Mouse (Mus musculus) bone marrow, adult 2 months (tissue): Measurements from ENCODE around the gene Slc9a1.

Experiments
- CTCF ChIP-seq: fragments of 200-500 bp; IDR thresholded peaks from 2 replicates; pipeline ENCODE4 v1.5.1; 2011; ENCODE audit warnings: low read length, control low read depth; ENCODE audit not compliant: control insufficient read depth, insufficient read depth
- POLR2A ChIP-seq: fragments of 200-500 bp; IDR thresholded peaks from 2 replicates; pipeline ENCODE4 v1.6.1; 2011; ENCODE audit warnings: low read depth, mild to moderate bottlenecking, control low read depth, low read length, borderline replicate concordance; ENCODE audit not compliant: control insufficient read depth

GRCm38 (mm10) chr4:133353367-133354365 lies 15.8 kb upstream of the Slc9a1 start, which contains the start of gene Wdtc1:
- TF ChIP-seq POLR2A (no peak), CTCF (no peak)
